Mouse (Mus musculus) testis, adult 2 months (tissue): Measurements from ENCODE around the gene Skap1. TPM values are rescaled to one million over a fixed set of nuclear protein-coding genes. Genes with fewer than 3 reads are reported as not detected.
"Not testable (repeated sequence)": the region's sequence is repeated elsewhere in the genome, so short reads cannot be mapped to it uniquely, and the experiment has no call there.

Experiments
- H3K27ac ChIP-seq: fragments of 200-500 bp; 2 replicates; pipeline ENCODE4 v1.5.1; 2012; ENCODE audit warnings: low read depth, low read length; ENCODE audit not compliant: control insufficient read depth, insufficient read depth
- H3K27me3 ChIP-seq: fragments of 200-500 bp; 2 replicates; pipeline ENCODE4 v1.6.1; 2012; ENCODE audit warnings: mild to moderate bottlenecking, low read length, moderate library complexity; ENCODE audit not compliant: control insufficient read depth, insufficient read depth
- H3K36me3 ChIP-seq: fragments of 200-500 bp; 2 replicates; pipeline ENCODE4 v1.6.1; 2012; ENCODE audit warnings: mild to moderate bottlenecking, low read length; ENCODE audit not compliant: control insufficient read depth, insufficient read depth
- H3K4me1 ChIP-seq: fragments of 200-500 bp; 2 replicates; pipeline ENCODE4 v1.6.1; 2012; ENCODE audit warnings: low read length; ENCODE audit not compliant: control insufficient read depth, insufficient read depth
- H3K4me3 ChIP-seq: fragments of 200-500 bp; 2 replicates; pipeline ENCODE4 v1.5.1; 2012; ENCODE audit warnings: low read depth, mild to moderate bottlenecking, low read length, moderate library complexity, mixed read lengths; ENCODE audit not compliant: control insufficient read depth
- CTCF ChIP-seq: fragments of 200-500 bp; IDR thresholded peaks from 2 replicates; pipeline ENCODE4 v1.5.1; 2012; ENCODE audit warnings: low read depth, mild to moderate bottlenecking, inconsistent platforms, low read length, moderate library complexity; ENCODE audit not compliant: control insufficient read depth, insufficient read depth, insufficient replicate concordance
- POLR2A ChIP-seq: fragments of 200-500 bp; IDR thresholded peaks from 2 replicates; pipeline ENCODE4 v1.6.1; 2012; ENCODE audit warnings: low read depth, mild to moderate bottlenecking, inconsistent platforms, low read length, moderate library complexity; ENCODE audit not compliant: control insufficient read depth
- polyA plus RNA-seq: library from polyadenylated mRNA; depleted of rRNA; stranded (reverse); fragments of >200 nt; gene quantifications from 2 replicates; pipeline ENCODE4 v1.2.3, GENCODE M21; 2012

Skap1 gene
- polyA plus RNA-seq, 1 experiment: 1.5 TPM

DNA sequence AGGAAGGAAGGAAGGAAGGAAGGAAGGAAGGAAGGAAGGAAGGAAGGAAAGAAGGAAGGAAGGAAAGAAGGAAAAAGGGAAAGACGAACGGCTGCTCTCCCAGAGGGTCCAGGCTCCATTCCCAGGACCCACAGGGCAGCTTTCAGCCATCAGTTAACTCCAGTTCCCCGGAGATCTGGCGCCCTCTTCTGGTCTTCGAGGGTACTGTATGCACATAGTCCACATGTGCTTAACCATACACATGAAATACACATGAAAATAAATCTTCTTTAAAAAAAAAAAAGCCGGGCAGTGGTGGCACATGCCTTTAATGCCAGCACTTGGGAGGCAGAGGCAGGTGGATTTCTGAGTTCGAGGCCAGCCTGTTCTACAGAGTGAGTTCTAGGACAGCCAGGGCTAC lies 320.5 kb downstream of the Skap1 start:
- peak; percentile 66; the same call in 1 of the 2 replicates for TF ChIP-seq CTCF
- not testable (repeated sequence) for H3K27me3 ChIP-seq, H3K36me3 ChIP-seq, H3K27ac ChIP-seq, H3K4me3 ChIP-seq, H3K4me1 ChIP-seq

DNA sequence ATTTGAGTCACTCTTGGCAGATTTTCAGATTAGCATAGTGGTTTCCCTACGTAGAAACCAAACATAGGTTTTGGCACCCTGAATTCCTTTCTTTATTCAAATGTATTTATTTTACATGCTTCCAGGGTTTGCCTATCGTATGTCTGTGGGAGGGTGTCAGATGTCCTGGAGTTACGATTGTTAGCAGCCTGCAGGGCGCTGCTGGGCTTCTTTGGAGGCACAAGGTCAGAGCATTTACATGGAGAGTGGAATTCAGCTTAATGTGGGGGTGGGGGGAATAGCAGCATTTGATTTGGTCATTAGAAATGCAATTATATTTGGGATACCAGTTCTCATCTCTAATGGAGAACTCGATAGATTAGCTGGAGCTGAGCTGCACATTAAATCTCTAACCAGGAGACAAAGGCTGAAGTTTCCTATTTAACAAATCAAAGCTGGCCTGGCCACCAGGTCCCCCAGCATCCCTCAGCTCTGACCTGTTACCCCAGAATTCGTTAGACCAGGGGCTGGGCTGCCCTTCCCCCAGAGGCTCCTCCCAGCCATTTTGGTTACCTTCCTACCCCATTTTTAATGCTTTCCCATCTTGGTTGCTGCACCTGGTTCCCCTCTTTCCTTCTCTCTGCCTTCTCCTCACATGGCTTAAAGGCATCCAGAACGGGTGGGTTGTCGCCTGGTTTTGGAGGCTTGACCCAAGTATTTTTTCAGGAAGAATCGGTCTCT lies 322.5 kb downstream of the Skap1 start:
- Histone ChIP-seq H3K27me3 (no peaks in the 10 kb centered on the region), H3K4me3 (peak overlapping the region; percentile 54), H3K4me1 (peaks cover 7% of the 10 kb centered on the region), H3K27ac (no peak overlapping the region), H3K36me3 (peaks cover 1% of the 10 kb centered on the region)
- TF ChIP-seq POLR2A (no peak), CTCF (no peak)

DNA sequence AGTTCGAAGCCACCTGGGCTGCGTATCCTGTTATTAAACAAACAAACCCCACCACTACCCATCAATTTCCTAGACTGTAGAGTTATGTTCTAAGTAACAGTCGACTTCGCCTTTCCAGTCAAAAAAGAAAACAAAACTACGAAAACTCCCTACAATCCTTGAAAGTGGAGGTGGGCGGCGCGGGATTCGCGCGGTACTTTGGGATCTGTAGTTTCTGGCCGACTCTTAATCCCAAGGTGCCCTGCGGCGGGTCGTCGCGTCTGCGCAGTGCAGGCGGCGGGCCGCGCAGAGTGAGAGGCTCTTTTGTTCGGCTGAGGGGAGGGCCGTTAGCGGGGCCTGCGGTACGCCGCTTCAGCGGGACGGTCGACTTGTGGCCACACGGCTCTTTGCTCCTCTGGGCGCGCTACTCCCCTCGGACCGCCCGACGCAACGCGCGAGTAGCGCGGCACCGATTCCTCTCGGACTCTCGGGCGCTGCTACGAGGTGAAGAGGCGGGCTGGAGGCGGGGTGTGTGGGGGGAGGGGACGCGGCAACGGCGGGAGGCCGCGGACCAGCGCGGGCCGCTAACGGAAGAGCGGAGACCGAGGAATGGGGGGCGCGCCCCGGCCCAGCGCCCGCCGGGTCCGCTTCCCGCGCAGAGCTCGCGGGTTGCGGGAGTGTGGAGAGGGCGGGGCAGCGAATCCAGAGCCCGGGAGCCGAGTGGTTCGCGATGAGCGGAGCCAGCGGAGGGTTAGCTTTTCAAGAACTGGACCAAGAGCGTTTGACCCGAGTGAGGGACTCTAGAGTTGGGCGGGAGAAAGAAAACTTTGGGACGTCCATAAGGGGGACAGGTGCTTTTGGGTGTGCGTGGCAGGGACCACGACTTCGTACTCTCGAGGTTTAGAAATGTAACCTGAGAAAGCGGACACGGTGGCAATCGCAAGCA lies 324.7 kb downstream of the Skap1 start, which contains the start of gene Cbx1:
Gene Cbx1, plus strand, starts transcription at position 257 of the 925 bp plus-strand sequence.
- Histone ChIP-seq H3K27me3 (no peaks in the 10 kb centered on the region), H3K4me1 (peaks cover 7% of the 10 kb centered on the region), H3K4me3 (peak within 1 kb of the TSS; percentile 100), H3K27ac (peak within 1 kb of the TSS; percentile 100), H3K36me3 (peaks cover 1% of the 10 kb centered on the region)
- peak; percentile 93 for TF ChIP-seq POLR2A
- TF ChIP-seq CTCF: no peak

DNA sequence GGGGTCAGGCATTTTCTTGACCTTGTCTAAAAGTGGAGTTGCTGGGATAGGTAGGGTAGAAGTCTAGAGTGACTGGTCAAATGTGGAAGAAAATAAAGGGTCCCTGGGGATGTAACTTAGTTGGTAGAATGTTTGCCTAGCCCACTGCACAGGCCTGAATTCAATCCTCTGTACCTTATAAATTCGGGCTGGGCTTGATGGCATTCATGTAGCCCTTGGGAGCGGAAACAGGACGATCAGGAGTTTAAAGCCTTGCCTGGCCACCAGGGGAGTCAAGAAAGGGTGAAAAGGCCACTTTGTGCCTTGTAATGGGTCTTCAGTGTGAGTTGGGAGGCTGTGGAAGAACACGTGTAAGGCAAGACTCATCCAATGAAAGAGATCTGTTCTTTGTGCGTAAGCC lies 325.6 kb downstream of the Skap1 start:
- Histone ChIP-seq H3K27ac (peak overlapping the region; percentile 100), H3K4me3 (peak overlapping the region; percentile 100), H3K4me1 (peaks cover 7% of the 10 kb centered on the region), H3K36me3 (peaks cover 1% of the 10 kb centered on the region), H3K27me3 (no peaks in the 10 kb centered on the region)
- TF ChIP-seq CTCF (no peak), POLR2A (no peak)

DNA sequence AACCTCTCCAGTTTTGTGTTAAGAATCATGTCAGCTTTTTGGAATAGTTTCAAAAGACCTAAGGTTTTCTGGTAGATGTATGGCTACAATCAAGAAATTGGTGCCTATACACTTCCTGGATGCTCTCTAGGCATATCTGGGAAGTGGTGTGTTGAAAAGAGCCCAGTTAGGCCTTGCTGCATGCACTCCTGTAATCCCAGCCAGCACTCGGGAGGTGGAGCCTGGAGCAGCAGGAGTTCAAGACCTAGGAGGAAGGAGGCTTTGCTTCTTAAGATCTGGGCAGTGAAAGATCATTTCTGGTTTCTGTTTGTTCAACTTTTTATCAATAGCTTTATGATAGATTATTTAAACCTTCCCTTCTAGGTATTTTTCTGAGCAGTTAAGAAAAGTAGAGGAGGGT lies 326.3 kb downstream of the Skap1 start:
- Histone ChIP-seq H3K4me3 (no peak overlapping the region), H3K4me1 (peaks cover 7% of the 10 kb centered on the region), H3K27me3 (no peaks in the 10 kb centered on the region), H3K36me3 (peaks cover 1% of the 10 kb centered on the region), H3K27ac (no peak overlapping the region)
- TF ChIP-seq CTCF (no peak), POLR2A (no peak)

- peaks cover 1% of the 10 kb centered on the region for H3K36me3 ChIP-seq
- TF ChIP-seq CTCF (no peak), POLR2A (no peak)
These were observed 331.1 kb downstream of the Skap1 start for GRCm38 (mm10) chr11:96795491-96795890.

GRCm38 (mm10) chr11:96796081-96796480 lies 331.7 kb downstream of the Skap1 start:
- no peak overlapping the region for H3K27ac ChIP-seq
- H3K27me3 ChIP-seq: no peaks in the 10 kb centered on the region
- TF ChIP-seq CTCF: no peak
- no peak for TF ChIP-seq POLR2A
- no peaks in the 10 kb centered on the region; the same call in 1 of the 2 replicates for H3K4me1 ChIP-seq
- H3K36me3 ChIP-seq: no peaks in the 10 kb centered on the region; the same call in none of the 2 replicates
- H3K4me3 ChIP-seq: no peak overlapping the region

More at GRCm38 (mm10) chr11:96795491-96795890, 331.1 kb downstream of the Skap1 start:
- peaks cover 2% of the 10 kb centered on the region for H3K4me1 ChIP-seq
- H3K27ac ChIP-seq: no peak overlapping the region
- H3K4me3 ChIP-seq: no peak overlapping the region
- H3K27me3 ChIP-seq: no peaks in the 10 kb centered on the region
